Comparison of ENCODE assay signal across 9 mouse cellular contexts in the genomic region with DNA sequence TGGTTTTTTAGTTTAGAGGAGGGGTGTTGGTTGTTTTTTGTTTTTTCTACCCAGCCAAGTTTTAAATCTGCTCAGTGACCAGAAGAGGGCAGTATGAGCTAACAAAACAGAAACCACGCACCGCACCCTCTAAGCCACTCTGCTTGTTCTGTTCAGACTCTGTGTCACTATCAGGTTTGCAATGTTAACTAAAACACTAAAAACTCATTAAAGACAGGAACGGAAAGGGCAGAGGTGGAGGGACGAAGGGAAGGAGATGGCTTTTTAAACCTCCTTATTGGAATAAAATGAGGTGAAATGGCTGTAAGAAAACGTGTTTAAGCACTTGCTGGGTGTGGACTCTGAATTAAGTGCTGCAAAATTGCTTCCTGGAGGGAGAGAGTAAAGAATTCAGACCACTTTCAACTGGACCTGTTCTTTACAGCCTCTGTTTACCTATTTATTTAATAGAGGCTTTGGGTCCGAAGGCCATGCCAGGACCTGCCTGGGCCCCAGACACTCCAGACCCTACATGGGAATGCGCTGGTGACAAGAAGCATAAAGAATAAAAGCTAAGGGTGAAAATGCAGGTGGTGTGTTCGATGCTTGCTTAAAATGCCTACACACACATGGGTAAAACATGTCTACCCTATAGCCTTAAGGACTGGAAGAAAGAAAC.
A peak's percentile ranks its signal among the peaks of the same experiment; 100 is the strongest.
DNase-seq lines count a peak whose midpoint lies in the region; ATAC-seq lines count a peak whose summit lies in the region.
"Had no signal": no experiment of that assay in that cellular context is flagged by ENCODE, and none has a peak within 500 bp of the region (broad histone marks: within the 10 kb centered on the region; RNA-seq: fewer than 3 reads in every experiment).

No protein-coding gene starts in this region.

- no peaks in the 10 kb centered on the region for H3K27me3 ChIP-seq in forebrain, embryonic 15.5 days
- H3K27me3 ChIP-seq in midbrain, embryonic 16.5 days (ENCODE audit: control insufficient read depth, insufficient read depth, low read depth, low read length) = no peaks in the 10 kb centered on the region
- H3K27me3 ChIP-seq: embryonic facial prominence, embryonic 15.5 days had no signal

- peak; percentile 83; the same call in 1 of the 2 replicates for ATAC-seq in cerebellum, adult (ENCODE audit: insufficient number of reproducible peaks, low FRiP score, low TSS enrichment)
- ATAC-seq in forebrain, embryonic 15.5 days (replicated peaks) = peak; percentile 88
- peak; percentile 85 for ATAC-seq in inflammation-experienced regulatory T-cells, adult 6 months
- peak; percentile 90 for ATAC-seq in midbrain, embryonic 16.5 days

- H3K4me2 ChIP-seq in forebrain, embryonic 15.5 days (replicated peaks) = no peak overlapping the region
- no peak overlapping the region for H3K4me2 ChIP-seq in midbrain, embryonic 16.5 days (ENCODE audit: low read length)
- H3K4me2 ChIP-seq: embryonic facial prominence, embryonic 15.5 days had no signal

- 37% methylated on average over 8 of the region's 8 CpGs for WGBS in forebrain, embryonic 15.5 days
- 38% methylated on average over 8 of the region's 8 CpGs for WGBS in midbrain, embryonic 16.5 days

- H3K4me1 ChIP-seq in forebrain, embryonic 15.5 days = no peaks in the 10 kb centered on the region
- H3K4me1 ChIP-seq in midbrain, embryonic 16.5 days (ENCODE audit: control insufficient read depth, insufficient read depth, low read length) = no peaks in the 10 kb centered on the region
- H3K4me1 ChIP-seq: embryonic facial prominence, embryonic 15.5 days had no signal

- peak; percentile 6 to 26 for DNase-seq in urinary bladder, adult 18-20 months (ENCODE audit: low spot score in 2 of 2)
- no peak for DNase-seq in urinary bladder, postnatal 10 days (ENCODE audit: low spot score)
- peak; percentile 42 to 55 for DNase-seq in left cerebral cortex, postnatal 14 days (ENCODE audit: low spot score in 2 of 2)
- peak; percentile 62 for DNase-seq in telencephalon, adult 2 months (ENCODE audit: low read depth, low spot score)

- intact Hi-C loops in left cerebral cortex, postnatal 14 days (cut with DNase I) = loop anchor here (1.0 to 5.0 kb wide), 3 partner anchors 278 to 655 kb away; no protein-coding TSS in a partner anchor

- no peaks in the 10 kb centered on the region for H3K9me3 ChIP-seq in forebrain, embryonic 15.5 days
- no peaks in the 10 kb centered on the region for H3K9me3 ChIP-seq in midbrain, embryonic 16.5 days (replicated peaks; ENCODE audit: control insufficient read depth, low read length, poor library complexity, severe bottlenecking)
- H3K9me3 ChIP-seq: embryonic facial prominence, embryonic 15.5 days had no signal

- no peaks in the 10 kb centered on the region for H3K36me3 ChIP-seq in forebrain, embryonic 15.5 days
- H3K36me3 ChIP-seq in midbrain, embryonic 16.5 days (ENCODE audit: control insufficient read depth, insufficient read depth, low read length) = no peaks in the 10 kb centered on the region
- H3K36me3 ChIP-seq: embryonic facial prominence, embryonic 15.5 days had no signal

- H3K9ac ChIP-seq in forebrain, embryonic 15.5 days (replicated peaks) = no peak overlapping the region
- no peak overlapping the region for H3K9ac ChIP-seq in midbrain, embryonic 16.5 days (ENCODE audit: low read depth, low read length)
- H3K9ac ChIP-seq: embryonic facial prominence, embryonic 15.5 days had no signal

- H3K4me3 ChIP-seq in forebrain, embryonic 15.5 days = no peak overlapping the region
- H3K4me3 ChIP-seq in midbrain, embryonic 16.5 days (ENCODE audit: low read depth, low read length) = no peak overlapping the region
- H3K4me3 ChIP-seq: embryonic facial prominence, embryonic 15.5 days had no signal

- no peak overlapping the region for H3K27ac ChIP-seq in forebrain, embryonic 15.5 days (replicated peaks)
- H3K27ac ChIP-seq in midbrain, embryonic 16.5 days (ENCODE audit: low read length) = no peak overlapping the region
- H3K27ac ChIP-seq: embryonic facial prominence, embryonic 15.5 days had no signal
